Mouse (Mus musculus): ENCODE measurements around the gene Wdr1. TPM values are rescaled to one million over a fixed set of nuclear protein-coding genes. Genes with fewer than 3 reads are reported as not detected.
"Not testable (repeated sequence)": the region's sequence is repeated elsewhere in the genome, so short reads cannot be mapped to it uniquely, and the experiment has no call there.

Gene Wdr1
- 69.3 and 92.0 TPM in 2 replicates for polyA plus RNA-seq (2012; ENCODE audit: insufficient read depth, low replicate concordance)

DNA sequence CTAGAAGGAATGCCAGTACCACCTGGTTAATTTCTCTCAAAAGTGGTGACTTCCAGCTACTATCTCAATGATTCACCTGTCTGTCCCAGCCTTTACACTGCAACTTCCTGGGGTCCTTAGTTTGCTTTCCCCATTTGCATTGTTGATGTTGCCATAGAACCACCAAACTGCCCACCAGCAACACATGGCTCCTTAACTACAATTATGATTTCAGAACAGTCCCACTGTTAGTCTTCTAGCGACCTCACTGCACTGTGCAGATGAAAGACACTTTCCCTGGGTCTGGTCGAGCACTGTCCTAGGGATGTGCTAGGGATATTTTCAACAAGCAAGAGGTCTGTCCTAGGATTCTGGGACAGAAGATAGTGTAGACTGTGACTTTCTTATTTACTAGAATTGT is at the start of gene Wdr1:
TSS of gene Wdr1 (minus strand) at position 101 of the 400 bp plus-strand sequence.
- Histone ChIP-seq H3K4me3 (replicated peaks) (peak within 1 kb of the TSS; percentile 93), H3K9me3 (no peaks in the 10 kb centered on the region), H3K27me3 (replicated peaks) (no peaks in the 10 kb centered on the region), H3K4me1 (peaks cover 79% of the 10 kb centered on the region), H3K36me3 (replicated peaks; ENCODE audit: low read length) (peaks cover 25% of the 10 kb centered on the region)
- TF ChIP-seq FLI1 (IDR thresholded peaks at IDR 0.05; ENCODE audit: low read length) = no peak
- no peak for TF ChIP-seq GATA1 (IDR thresholded peaks at IDR 0.05; ENCODE audit: borderline replicate concordance, low read length)

GRCm38 (mm10) chr5:38611118-38611517 is 48.1 kb upstream of the Wdr1 start:
- H3K4me1 ChIP-seq = peaks cover 3% of the 10 kb centered on the region; the same call in 1 of the 2 replicates
- no peak for TF ChIP-seq FLI1 (IDR thresholded peaks at IDR 0.05; ENCODE audit: low read length)
- TF ChIP-seq GATA1 (IDR thresholded peaks at IDR 0.05; ENCODE audit: borderline replicate concordance, low read length) = no peak
- H3K9me3 ChIP-seq = no peaks in the 10 kb centered on the region
- H3K27me3 ChIP-seq (replicated peaks) = peaks cover 15% of the 10 kb centered on the region
- H3K36me3 ChIP-seq (replicated peaks; ENCODE audit: low read length) = no peaks in the 10 kb centered on the region
- H3K4me3 ChIP-seq (replicated peaks) = no peak overlapping the region

- not testable (repeated sequence) for H3K36me3 ChIP-seq (replicated peaks; ENCODE audit: low read length); H3K4me1 ChIP-seq; H3K9me3 ChIP-seq; H3K4me3 ChIP-seq (replicated peaks); H3K27me3 ChIP-seq (replicated peaks)
Measured at GRCm38 (mm10) chr5:38608219-38608618, 45.2 kb upstream of the Wdr1 start.

DNA sequence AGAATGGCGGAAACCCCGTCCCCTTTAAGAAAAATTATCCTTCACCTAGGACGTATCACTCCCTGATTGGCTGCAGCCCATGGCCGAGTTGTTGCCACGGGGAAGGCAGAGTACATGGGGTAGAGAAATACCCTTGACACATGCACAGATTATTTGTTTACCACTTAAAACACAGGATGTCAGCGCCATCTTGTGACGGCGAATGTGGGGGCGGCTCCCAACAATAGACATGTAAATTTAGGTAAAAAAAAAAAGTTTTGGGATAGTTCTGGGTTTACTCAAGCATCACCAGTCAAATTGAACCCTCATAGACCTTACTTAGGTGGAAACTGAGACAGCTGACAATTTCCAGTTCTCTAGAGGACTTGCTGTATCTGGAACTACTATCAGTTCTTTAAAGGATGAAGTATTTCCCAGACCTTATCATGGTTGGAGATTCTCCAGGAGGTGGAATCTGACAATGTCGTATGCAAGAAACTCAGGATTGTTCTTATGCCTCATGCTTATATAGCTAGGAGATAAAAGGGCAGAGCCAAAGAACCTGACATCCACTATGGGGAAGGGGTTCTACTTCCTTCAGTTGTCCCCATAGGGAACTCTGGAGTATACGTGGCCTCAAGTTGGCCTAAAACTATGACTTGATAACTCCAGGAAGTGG is 35.8 kb upstream of the Wdr1 start:
- no peaks in the 10 kb centered on the region for H3K36me3 ChIP-seq (replicated peaks; ENCODE audit: low read length)
- peaks cover 9% of the 10 kb centered on the region for H3K27me3 ChIP-seq (replicated peaks)
- H3K9me3 ChIP-seq = no peaks in the 10 kb centered on the region
- peak overlapping the region; percentile 28 for H3K4me3 ChIP-seq (replicated peaks)
- TF ChIP-seq FLI1 (IDR thresholded peaks at IDR 0.05; ENCODE audit: low read length) = no peak
- peaks cover 9% of the 10 kb centered on the region for H3K4me1 ChIP-seq

DNA sequence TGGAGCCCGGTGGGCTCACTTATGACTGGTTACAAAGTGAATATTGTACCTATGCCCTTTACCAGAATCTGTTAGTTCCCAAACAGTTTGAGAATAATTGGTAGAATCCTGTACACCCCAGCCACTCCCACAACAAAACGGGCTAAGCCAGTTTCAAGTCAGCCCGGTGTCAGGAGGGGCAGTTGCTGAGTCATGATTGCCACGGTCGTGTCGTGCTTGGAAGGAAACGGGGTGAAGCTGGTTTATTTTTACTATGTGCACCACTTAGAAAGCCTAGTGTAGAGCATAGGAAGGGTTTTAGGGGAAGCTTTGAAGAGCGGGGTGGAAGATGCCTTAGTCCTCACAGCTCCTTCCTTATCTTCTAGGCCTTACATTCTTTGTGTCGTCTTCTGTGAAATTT is 25.9 kb upstream of the Wdr1 start:
- Histone ChIP-seq H3K4me3 (replicated peaks) (peak overlapping the region; percentile 77), H3K9me3 (peaks cover 5% of the 10 kb centered on the region; the same call in 1 of the 2 replicates), H3K36me3 (replicated peaks; ENCODE audit: low read length) (no peaks in the 10 kb centered on the region), H3K27me3 (replicated peaks) (peaks cover 3% of the 10 kb centered on the region), H3K4me1 (peaks cover 28% of the 10 kb centered on the region)
- no peak for TF ChIP-seq GATA1 (IDR thresholded peaks at IDR 0.05; ENCODE audit: borderline replicate concordance, low read length)
- TF ChIP-seq FLI1 (IDR thresholded peaks at IDR 0.05; ENCODE audit: low read length) = no peak

DNA sequence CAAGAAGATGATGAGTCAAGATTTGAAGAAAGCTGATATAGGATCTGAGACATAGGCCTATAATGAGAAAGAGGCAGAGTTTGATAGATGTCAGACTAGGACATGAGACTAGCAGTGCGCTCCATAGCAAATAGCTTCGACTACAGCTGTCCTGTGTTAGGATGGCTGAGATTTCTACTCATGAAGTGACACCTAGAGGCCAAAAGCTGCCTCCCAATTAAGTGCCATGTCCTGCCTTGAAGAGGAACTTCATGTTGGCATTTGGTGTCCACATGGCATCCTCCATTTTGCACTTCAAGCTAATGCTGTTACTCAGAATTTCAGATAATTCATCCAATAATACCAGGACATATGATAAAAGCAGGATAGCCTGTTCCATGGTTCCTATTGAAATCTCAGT is 22.4 kb upstream of the Wdr1 start:
- H3K27me3 ChIP-seq (replicated peaks) = peaks cover 4% of the 10 kb centered on the region
- H3K4me3 ChIP-seq (replicated peaks) = no peak overlapping the region
- no peaks in the 10 kb centered on the region for H3K36me3 ChIP-seq (replicated peaks; ENCODE audit: low read length)
- peaks cover 5% of the 10 kb centered on the region; the same call in 1 of the 2 replicates for H3K9me3 ChIP-seq
- TF ChIP-seq FLI1 (IDR thresholded peaks at IDR 0.05; ENCODE audit: low read length) (no peak), GATA1 (IDR thresholded peaks at IDR 0.05; ENCODE audit: borderline replicate concordance, low read length) (no peak)
- H3K4me1 ChIP-seq = peaks cover 43% of the 10 kb centered on the region

DNA sequence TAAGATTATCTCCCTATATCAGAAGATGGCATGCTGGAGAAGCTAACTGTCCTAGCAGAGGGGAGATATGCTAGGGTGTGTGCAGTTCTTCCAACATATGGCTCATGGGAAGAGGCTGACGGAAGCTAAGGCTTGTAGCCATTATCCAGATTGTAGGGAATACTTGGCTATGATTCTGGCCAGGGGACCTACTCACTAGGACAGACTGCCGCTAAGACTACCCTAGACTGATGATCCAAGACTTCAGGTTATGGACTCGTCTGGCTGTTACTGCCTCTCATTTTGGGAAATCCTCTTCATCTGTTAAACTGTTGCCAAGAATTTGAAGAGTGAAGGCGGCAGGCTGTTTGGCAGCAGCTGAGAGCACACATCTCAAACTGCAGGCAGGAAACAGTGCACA is 20.0 kb upstream of the Wdr1 start:
- TF ChIP-seq FLI1 (IDR thresholded peaks at IDR 0.05; ENCODE audit: low read length) (no peak), GATA1 (IDR thresholded peaks at IDR 0.05; ENCODE audit: borderline replicate concordance, low read length) (no peak)
- H3K27me3 ChIP-seq (replicated peaks) = peaks cover 6% of the 10 kb centered on the region
- peaks cover 5% of the 10 kb centered on the region; the same call in 1 of the 2 replicates for H3K9me3 ChIP-seq
- H3K36me3 ChIP-seq (replicated peaks; ENCODE audit: low read length) = no peaks in the 10 kb centered on the region
- H3K4me1 ChIP-seq = peaks cover 20% of the 10 kb centered on the region
- H3K4me3 ChIP-seq (replicated peaks) = no peak overlapping the region

DNA sequence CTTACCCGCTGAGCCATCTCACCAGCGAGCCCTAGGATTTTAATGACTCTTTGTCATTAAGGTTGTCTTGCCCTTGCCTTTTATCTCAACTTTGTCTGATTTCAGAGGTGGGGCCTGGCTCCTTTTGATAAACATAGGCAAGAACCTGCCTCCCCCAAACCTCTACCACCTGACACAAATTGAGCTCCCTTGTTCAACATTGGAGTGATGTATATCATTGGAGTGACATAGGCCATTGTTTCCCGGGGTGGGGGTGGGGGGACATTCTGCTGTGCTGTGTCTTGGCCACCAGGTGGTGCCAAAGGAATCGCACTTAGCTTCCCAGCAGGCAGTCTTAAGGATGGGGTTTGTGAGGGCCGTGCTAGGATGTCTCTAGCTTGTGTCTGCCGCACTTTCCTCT is 17.7 kb upstream of the Wdr1 start:
- no peaks in the 10 kb centered on the region for H3K36me3 ChIP-seq (replicated peaks; ENCODE audit: low read length)
- H3K4me3 ChIP-seq (replicated peaks) = no peak overlapping the region
- TF ChIP-seq GATA1 (IDR thresholded peaks at IDR 0.05; ENCODE audit: borderline replicate concordance, low read length) (no peak), FLI1 (IDR thresholded peaks at IDR 0.05; ENCODE audit: low read length) (no peak)
- H3K4me1 ChIP-seq = peaks cover 26% of the 10 kb centered on the region
- peaks cover 11% of the 10 kb centered on the region for H3K27me3 ChIP-seq (replicated peaks)
- no peaks in the 10 kb centered on the region for H3K9me3 ChIP-seq

- peaks cover 15% of the 10 kb centered on the region for H3K27me3 ChIP-seq (replicated peaks)
- peaks cover 6% of the 10 kb centered on the region for H3K9me3 ChIP-seq
- H3K4me3 ChIP-seq (replicated peaks) = no peak overlapping the region
- H3K4me1 ChIP-seq = peaks cover 29% of the 10 kb centered on the region
- TF ChIP-seq GATA1 (IDR thresholded peaks at IDR 0.05; ENCODE audit: borderline replicate concordance, low read length) = no peak
- no peak for TF ChIP-seq FLI1 (IDR thresholded peaks at IDR 0.05; ENCODE audit: low read length)
- no peaks in the 10 kb centered on the region for H3K36me3 ChIP-seq (replicated peaks; ENCODE audit: low read length)
Measured at GRCm38 (mm10) chr5:38570876-38571275, 7.9 kb upstream of the Wdr1 start.

GRCm38 (mm10) chr5:38568652-38569051 is 5.6 kb upstream of the Wdr1 start:
- peaks cover 6% of the 10 kb centered on the region for H3K9me3 ChIP-seq
- H3K27me3 ChIP-seq (replicated peaks) = peaks cover 3% of the 10 kb centered on the region
- no peaks in the 10 kb centered on the region for H3K36me3 ChIP-seq (replicated peaks; ENCODE audit: low read length)
- no peak overlapping the region for H3K4me3 ChIP-seq (replicated peaks)
- peaks cover 46% of the 10 kb centered on the region for H3K4me1 ChIP-seq
- TF ChIP-seq FLI1 (IDR thresholded peaks at IDR 0.05; ENCODE audit: low read length) = no peak
- TF ChIP-seq GATA1 (IDR thresholded peaks at IDR 0.05; ENCODE audit: borderline replicate concordance, low read length) = no peak

DNA sequence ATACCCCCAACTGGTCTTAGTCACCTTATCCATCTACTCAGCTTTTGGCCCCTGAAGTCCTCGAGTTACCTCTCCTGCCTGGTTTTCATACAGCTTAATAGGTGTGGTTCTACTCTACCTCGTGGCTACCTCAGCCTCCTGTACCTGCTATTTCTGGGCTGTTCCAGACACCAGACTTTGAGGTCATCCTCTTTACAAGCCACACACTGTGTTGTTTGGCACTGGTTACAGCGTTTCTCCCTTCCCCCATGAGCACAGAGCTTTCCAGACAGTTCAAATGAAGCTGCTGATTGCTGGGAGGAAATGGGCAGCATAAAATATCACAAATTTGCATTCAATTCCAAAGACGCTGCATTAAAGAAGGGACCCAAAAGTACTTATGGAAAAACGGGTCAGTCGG is 1.8 kb upstream of the Wdr1 start:
- Histone ChIP-seq H3K4me1 (peaks cover 72% of the 10 kb centered on the region), H3K36me3 (replicated peaks; ENCODE audit: low read length) (peaks cover 8% of the 10 kb centered on the region), H3K9me3 (no peaks in the 10 kb centered on the region), H3K27me3 (replicated peaks) (no peaks in the 10 kb centered on the region), H3K4me3 (replicated peaks) (no peak overlapping the region)
- no peak for TF ChIP-seq GATA1 (IDR thresholded peaks at IDR 0.05; ENCODE audit: borderline replicate concordance, low read length)
- no peak for TF ChIP-seq FLI1 (IDR thresholded peaks at IDR 0.05; ENCODE audit: low read length)
